Mouse (Mus musculus) limb, embryonic 15.5 days (tissue): ENCODE measurements around the gene Tbc1d22b. TPM values are rescaled to one million over a fixed set of nuclear protein-coding genes. Genes with fewer than 3 reads are reported as not detected.

Experiments used
- ATAC-seq: fragments of 200-750 bp; cut with Nextera tagmentation; 2 replicates; pipeline ENCODE4 v1.8.0; 2017; ENCODE audit warnings: low read depth, moderate TSS enrichment; ENCODE audit not compliant: insufficient number of reproducible peaks, low FRiP score, low TSS enrichment
- H3K27ac ChIP-seq: fragments of 300-500 bp; sonication (generic); 2 replicates; pipeline ENCODE4 v1.5.1; 2015; ENCODE audit warnings: moderate library complexity, mild to moderate bottlenecking, inconsistent platforms
- H3K27me3 ChIP-seq: fragments of 300-500 bp; sonication (generic); 2 replicates; pipeline ENCODE4 v1.6.1; 2015; ENCODE audit warnings: inconsistent platforms
- H3K36me3 ChIP-seq: fragments of 300-500 bp; sonication (generic); 2 replicates; pipeline ENCODE4 v1.6.1; 2015; ENCODE audit warnings: inconsistent platforms
- H3K4me1 ChIP-seq: fragments of 300-500 bp; sonication (generic); 2 replicates; pipeline ENCODE4 v1.6.1; 2015; ENCODE audit warnings: inconsistent platforms
- H3K4me2 ChIP-seq: fragments of 300-500 bp; sonication (generic); 2 replicates; pipeline ENCODE4 v1.6.1; 2015; ENCODE audit warnings: mild to moderate bottlenecking, inconsistent platforms
- H3K4me3 ChIP-seq: fragments of 300-500 bp; sonication (generic); 2 replicates; pipeline ENCODE4 v1.5.1; 2015; ENCODE audit warnings: mild to moderate bottlenecking, inconsistent platforms
- H3K9ac ChIP-seq: fragments of 300-500 bp; sonication (generic); 2 replicates; pipeline ENCODE4 v1.6.1; 2015; ENCODE audit warnings: inconsistent platforms
- H3K9me3 ChIP-seq: fragments of 300-500 bp; sonication (generic); 2 replicates; pipeline ENCODE4 v1.6.1; 2016; ENCODE audit warnings: inconsistent platforms
- WGBS: fragments of 180-500 bp; shearing (Covaris S2); methylation state at CpG from one replicate; pipeline ENCODE4 v1.1.7; 2015; 5-methylcytosine and 5-hydroxymethylcytosine counted together
- polyA plus RNA-seq: library from polyadenylated mRNA; unstranded; fragments of >200 nt; fragmentation: Nextera tagmentation; extraction: Ambion mirVana; gene quantifications from 2 replicates; pipeline ENCODE4 v1.2.1, GENCODE M21; 2015

Tbc1d22b gene
- polyA plus RNA-seq, 1 experiment from 2014 or later = 14.7 TPM

DNA sequence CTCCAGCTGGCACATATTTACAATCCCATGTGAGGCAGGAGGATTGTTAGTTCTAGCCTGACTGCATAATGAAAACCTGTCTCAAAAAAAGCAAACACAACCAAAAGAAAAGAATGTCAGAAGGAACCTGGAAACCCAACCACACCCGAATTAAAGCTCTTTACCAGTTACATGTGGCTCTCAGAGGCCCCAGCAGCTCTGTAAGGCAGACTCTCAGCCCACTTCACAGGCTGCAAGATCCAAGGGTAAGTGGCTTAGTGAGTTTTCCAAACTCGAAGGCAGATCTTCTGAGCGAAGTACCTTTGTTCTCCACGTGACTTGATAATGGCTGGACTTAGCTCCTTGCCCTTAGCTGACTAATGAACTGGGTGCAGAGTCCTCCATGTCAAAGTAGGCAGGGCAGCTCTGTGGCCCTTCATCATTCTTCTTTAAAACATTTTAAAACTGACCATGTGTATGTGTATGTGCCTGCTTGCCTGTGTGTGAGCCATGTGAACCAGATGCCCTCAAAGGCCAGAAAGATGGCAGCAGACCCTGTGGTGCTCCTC is 30.1 kb downstream of the Tbc1d22b start:
- Histone ChIP-seq H3K4me1 (no peaks in the 10 kb centered on the region), H3K27ac (no peak overlapping the region), H3K27me3 (no peaks in the 10 kb centered on the region), H3K36me3 (peaks cover 70% of the 10 kb centered on the region), H3K4me3 (no peak overlapping the region), H3K9me3 (no peaks in the 10 kb centered on the region), H3K4me2 (no peak overlapping the region), H3K9ac (no peak overlapping the region)
- WGBS = 89% methylated on average over 4 of the region's 4 CpGs
- ATAC-seq = no peak

- Histone ChIP-seq H3K4me1 (no peaks in the 10 kb centered on the region), H3K27ac (no peak overlapping the region), H3K36me3 (peaks cover 45% of the 10 kb centered on the region), H3K4me3 (no peak overlapping the region), H3K27me3 (no peaks in the 10 kb centered on the region), H3K9ac (no peak overlapping the region), H3K4me2 (no peak overlapping the region), H3K9me3 (no peaks in the 10 kb centered on the region)
- WGBS = 89% methylated on average over 5 of the region's 5 CpGs
- no peak for ATAC-seq
Observed at GRCm38 (mm10) chr17:29583569-29583968, 34.0 kb downstream of the Tbc1d22b start.

DNA sequence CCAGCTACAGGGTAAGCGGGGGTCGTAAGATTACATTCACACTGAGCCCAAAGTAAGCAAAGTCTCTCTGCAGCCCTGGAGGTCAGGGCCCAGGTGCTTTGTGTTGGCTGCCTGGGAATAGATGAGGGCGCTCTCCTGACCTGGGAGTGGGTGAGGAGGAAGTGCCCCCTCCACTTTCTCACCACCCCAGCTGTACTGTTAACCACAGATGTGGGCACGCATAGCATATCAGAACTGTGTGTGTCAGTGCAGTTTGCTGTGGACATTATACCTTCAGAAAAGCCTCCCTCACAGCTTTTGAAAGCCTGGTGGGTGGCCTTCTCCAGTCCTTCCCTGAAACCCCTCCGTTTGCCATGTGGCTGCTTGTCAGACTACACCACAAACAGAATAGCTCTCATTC is 34.7 kb downstream of the Tbc1d22b start:
- H3K36me3 ChIP-seq = peaks cover 38% of the 10 kb centered on the region
- H3K4me3 ChIP-seq = no peak overlapping the region
- H3K4me2 ChIP-seq = no peak overlapping the region
- no peak for ATAC-seq
- H3K9me3 ChIP-seq = no peaks in the 10 kb centered on the region
- H3K27ac ChIP-seq = no peak overlapping the region
- H3K4me1 ChIP-seq = peaks cover 4% of the 10 kb centered on the region; the same call in 1 of the 2 replicates
- 85% methylated on average over 5 of the region's 5 CpGs for WGBS
- no peaks in the 10 kb centered on the region for H3K27me3 ChIP-seq
- no peak overlapping the region for H3K9ac ChIP-seq

DNA sequence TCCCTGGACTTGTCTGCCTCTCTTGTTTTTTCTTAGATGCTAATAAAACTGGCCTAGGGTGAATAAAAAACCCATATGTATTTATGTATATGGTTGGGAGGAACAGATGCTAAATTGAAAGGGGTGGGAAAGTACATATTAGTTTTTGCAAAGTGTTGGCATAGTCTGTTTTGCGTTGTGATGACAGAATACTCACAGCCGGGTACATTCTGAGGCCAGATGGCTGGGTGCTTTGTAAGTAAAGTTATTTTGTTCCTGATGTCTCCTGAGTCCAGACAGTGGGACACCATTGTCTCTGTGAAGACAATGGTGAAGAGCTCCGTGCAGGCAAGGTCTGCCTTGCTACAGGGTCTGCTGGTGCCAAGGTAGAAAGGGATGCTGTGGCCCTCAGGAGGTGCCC is 35.2 kb downstream of the Tbc1d22b start:
- Histone ChIP-seq H3K36me3 (peaks cover 34% of the 10 kb centered on the region), H3K4me2 (no peak overlapping the region), H3K9me3 (no peaks in the 10 kb centered on the region), H3K4me3 (no peak overlapping the region), H3K27ac (no peak overlapping the region), H3K9ac (no peak overlapping the region), H3K4me1 (peaks cover 8% of the 10 kb centered on the region; the same call in 1 of the 2 replicates), H3K27me3 (no peaks in the 10 kb centered on the region)
- 75% methylated on average over 3 of the region's 3 CpGs for WGBS
- no peak for ATAC-seq

DNA sequence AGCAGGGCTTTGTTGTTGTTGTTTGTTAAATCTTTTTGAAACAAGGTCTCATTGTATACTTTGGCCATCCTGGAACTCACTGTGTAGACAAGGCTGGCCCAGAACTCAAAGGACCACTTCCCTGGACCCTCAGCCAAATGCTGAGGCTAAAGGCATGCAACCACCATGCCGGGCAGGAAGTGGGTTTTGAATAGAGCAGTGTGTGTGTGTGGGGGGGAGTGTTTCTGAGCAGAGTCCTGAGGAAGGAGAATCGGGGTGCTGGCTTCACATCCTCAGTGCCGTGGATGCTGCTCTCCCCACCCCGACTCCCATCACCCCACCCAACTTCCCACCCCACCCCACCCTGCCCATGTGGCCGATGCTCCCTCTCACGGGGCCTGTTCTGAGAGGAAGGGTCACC is 35.9 kb downstream of the Tbc1d22b start:
- Histone ChIP-seq H3K4me3 (no peak overlapping the region), H3K9ac (no peak overlapping the region), H3K27me3 (no peaks in the 10 kb centered on the region), H3K27ac (no peak overlapping the region), H3K4me1 (peaks cover 8% of the 10 kb centered on the region; the same call in 1 of the 2 replicates), H3K9me3 (no peaks in the 10 kb centered on the region), H3K4me2 (no peak overlapping the region), H3K36me3 (peaks cover 30% of the 10 kb centered on the region)
- ATAC-seq = no peak
- 81% methylated on average over 6 of the region's 6 CpGs for WGBS

GRCm38 (mm10) chr17:29586921-29587320 is 37.3 kb downstream of the Tbc1d22b start:
- H3K27me3 ChIP-seq = no peaks in the 10 kb centered on the region
- no peak overlapping the region for H3K9ac ChIP-seq
- H3K4me1 ChIP-seq = peaks cover 8% of the 10 kb centered on the region; the same call in 1 of the 2 replicates
- ATAC-seq = no peak
- peaks cover 33% of the 10 kb centered on the region for H3K36me3 ChIP-seq
- no peak overlapping the region for H3K4me3 ChIP-seq
- no peaks in the 10 kb centered on the region for H3K9me3 ChIP-seq
- H3K27ac ChIP-seq = no peak overlapping the region
- WGBS = 84% methylated on average over 9 of the region's 9 CpGs
- no peak overlapping the region for H3K4me2 ChIP-seq

GRCm38 (mm10) chr17:29589221-29589898 is 39.8 kb downstream of the Tbc1d22b start:
- no peak for ATAC-seq
- no peaks in the 10 kb centered on the region for H3K9me3 ChIP-seq
- H3K4me3 ChIP-seq = no peak overlapping the region
- H3K9ac ChIP-seq = no peak overlapping the region
- no peaks in the 10 kb centered on the region for H3K27me3 ChIP-seq
- WGBS = 48% methylated on average over 11 of the region's 11 CpGs
- H3K27ac ChIP-seq = peak overlapping the region; percentile 47; the same call in 1 of the 2 replicates
- no peak overlapping the region for H3K4me2 ChIP-seq
- H3K36me3 ChIP-seq = peaks cover 26% of the 10 kb centered on the region; the same call in 1 of the 2 replicates
- peaks cover 8% of the 10 kb centered on the region; the same call in 1 of the 2 replicates for H3K4me1 ChIP-seq

DNA sequence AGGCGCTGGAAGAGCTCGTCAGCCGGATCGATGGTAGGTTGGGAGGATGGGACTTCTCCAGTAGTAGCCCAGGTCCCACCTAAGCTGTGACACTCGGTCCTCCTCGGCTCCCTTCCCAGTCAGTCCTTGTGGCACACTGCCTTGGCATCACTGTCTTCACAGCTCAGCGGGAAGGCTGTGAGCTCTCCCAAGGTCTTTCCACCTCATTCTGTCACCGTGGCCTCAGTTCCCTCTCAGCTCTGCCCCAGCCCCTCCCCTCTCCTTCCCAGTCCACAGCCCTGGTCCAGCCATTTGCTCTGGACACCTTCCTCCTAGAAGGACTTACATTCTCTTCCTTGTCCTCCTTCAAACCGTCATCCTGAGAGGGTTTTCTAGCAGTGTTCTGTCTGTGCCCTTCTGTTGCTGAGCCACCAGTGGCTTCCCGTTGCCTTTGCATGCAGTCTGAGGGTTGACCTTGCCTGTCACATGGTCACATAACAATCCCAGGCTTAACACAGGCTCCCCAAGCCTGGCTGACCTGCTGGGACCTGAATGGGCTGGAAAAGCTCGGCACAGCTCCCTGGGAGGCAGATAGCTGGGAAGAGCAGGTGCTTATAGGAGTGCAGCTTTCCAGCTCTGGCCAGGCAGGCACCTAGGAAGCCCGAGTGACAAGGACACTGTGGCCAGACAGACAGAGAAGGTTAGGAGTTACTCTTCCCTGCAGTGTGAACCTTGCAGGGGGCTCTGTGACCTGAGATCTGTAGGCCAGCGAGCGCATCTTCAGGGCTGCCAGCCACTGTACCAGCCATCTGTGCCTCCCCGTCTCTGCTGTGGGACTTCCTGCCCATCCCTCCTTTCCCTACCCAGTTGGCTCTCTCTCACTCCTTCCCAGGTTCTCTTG is 46.5 kb downstream of the Tbc1d22b start:
- 87% methylated on average over 15 of the region's 15 CpGs for WGBS
- H3K9me3 ChIP-seq = no peaks in the 10 kb centered on the region
- H3K27ac ChIP-seq = no peak overlapping the region
- no peak overlapping the region for H3K9ac ChIP-seq
- H3K4me1 ChIP-seq = no peaks in the 10 kb centered on the region
- H3K36me3 ChIP-seq = peaks cover 69% of the 10 kb centered on the region
- no peak overlapping the region for H3K4me3 ChIP-seq
- ATAC-seq = no peak
- no peak overlapping the region for H3K4me2 ChIP-seq
- H3K27me3 ChIP-seq = no peaks in the 10 kb centered on the region

DNA sequence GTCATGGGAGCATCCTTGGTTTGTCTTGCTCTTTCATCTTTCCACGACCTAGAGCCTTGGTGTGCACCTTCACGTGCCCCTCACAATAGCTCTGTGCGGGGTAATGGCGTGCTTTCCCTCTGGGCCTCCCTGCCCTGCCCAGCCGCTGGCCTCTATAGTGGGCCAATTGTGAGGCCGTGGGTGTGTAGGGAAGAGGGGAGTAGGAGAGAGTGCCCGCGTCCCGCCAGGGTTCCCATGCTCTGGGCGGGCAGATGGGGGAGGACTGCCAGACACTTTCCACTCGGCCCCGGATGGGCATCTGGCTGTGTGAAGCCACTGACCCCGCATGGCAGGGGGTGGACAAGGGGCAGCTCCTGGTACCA is 47.2 kb downstream of the Tbc1d22b start:
- Histone ChIP-seq H3K4me1 (no peaks in the 10 kb centered on the region), H3K4me3 (no peak overlapping the region), H3K36me3 (peaks cover 73% of the 10 kb centered on the region), H3K27ac (no peak overlapping the region), H3K9me3 (no peaks in the 10 kb centered on the region), H3K9ac (no peak overlapping the region), H3K4me2 (no peak overlapping the region), H3K27me3 (no peaks in the 10 kb centered on the region)
- WGBS = 91% methylated on average over 13 of the region's 13 CpGs
- ATAC-seq = no peak

- no peak for ATAC-seq
- H3K36me3 ChIP-seq = peaks cover 85% of the 10 kb centered on the region
- no peaks in the 10 kb centered on the region for H3K9me3 ChIP-seq
- H3K9ac ChIP-seq = no peak overlapping the region
- H3K27me3 ChIP-seq = no peaks in the 10 kb centered on the region
- WGBS = 92% methylated on average over 14 of the region's 14 CpGs
- H3K4me2 ChIP-seq = no peak overlapping the region
- H3K4me3 ChIP-seq = no peak overlapping the region
- no peak overlapping the region for H3K27ac ChIP-seq
- H3K4me1 ChIP-seq = no peaks in the 10 kb centered on the region
Observed at GRCm38 (mm10) chr17:29599051-29599450, 49.5 kb downstream of the Tbc1d22b start.

GRCm38 (mm10) chr17:29599537-29599936 is 50.0 kb downstream of the Tbc1d22b start:
- H3K27ac ChIP-seq = no peak overlapping the region
- H3K36me3 ChIP-seq = peaks cover 87% of the 10 kb centered on the region
- H3K4me1 ChIP-seq = no peaks in the 10 kb centered on the region
- no peaks in the 10 kb centered on the region for H3K9me3 ChIP-seq
- WGBS = 81% methylated on average over 8 of the region's 8 CpGs
- no peak overlapping the region for H3K4me3 ChIP-seq
- no peak overlapping the region for H3K9ac ChIP-seq
- no peak for ATAC-seq
- no peaks in the 10 kb centered on the region for H3K27me3 ChIP-seq
- H3K4me2 ChIP-seq = no peak overlapping the region

DNA sequence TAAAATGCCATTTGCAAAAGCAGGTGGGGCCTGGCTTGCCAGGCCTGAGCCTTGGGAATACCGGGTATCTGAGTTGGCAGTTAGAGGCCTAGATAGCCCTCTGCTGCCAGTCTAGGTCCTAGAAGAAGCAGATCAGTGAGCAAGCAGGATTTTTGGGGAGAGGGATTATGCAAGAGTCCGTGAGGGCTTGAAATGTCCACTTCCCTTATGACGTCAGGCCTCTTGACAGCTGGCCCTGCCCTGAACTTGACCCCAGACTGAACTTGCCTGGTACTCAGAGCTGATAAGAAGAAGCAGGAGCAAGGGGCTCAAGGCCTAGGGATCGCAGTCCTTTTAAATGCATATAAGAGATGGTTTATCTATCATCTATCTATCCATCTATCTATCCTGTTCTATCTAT is 51.8 kb downstream of the Tbc1d22b start:
- Histone ChIP-seq H3K4me1 (no peaks in the 10 kb centered on the region), H3K27me3 (no peaks in the 10 kb centered on the region), H3K9ac (no peak overlapping the region), H3K36me3 (peaks cover 78% of the 10 kb centered on the region), H3K4me2 (no peak overlapping the region), H3K9me3 (no peaks in the 10 kb centered on the region), H3K4me3 (no peak overlapping the region), H3K27ac (no peak overlapping the region)
- no peak for ATAC-seq
- 79% methylated on average over 4 of the region's 4 CpGs for WGBS
